Mouse (Mus musculus): ENCODE results near the gene Rflnb. TPM values are rescaled to one million over a fixed set of nuclear protein-coding genes. Genes with fewer than 3 reads are reported as not detected.

Gene Rflnb
- total RNA-seq (2021) = 1 to 10 TPM; 7.0 to 9.5 TPM
- long read RNA-seq, experiment 1, transcript Rflnb-201 (3 exons, 3,512 nt) = major isoform, 10 of 12 reads
- long read RNA-seq, experiment 1, partial matches to known transcripts = 0 of 12 reads
- long read RNA-seq, experiment 1, other reads (novel, unspliced or antisense) = 2 of 12 reads
- long read RNA-seq, experiment 2, transcript Rflnb-201 (3 exons, 3,512 nt) = major isoform, 10 of 13 reads
- long read RNA-seq, experiment 2, partial matches to known transcripts = 0 of 13 reads
- long read RNA-seq, experiment 2, other reads (novel, unspliced or antisense) = 3 of 13 reads

DNA sequence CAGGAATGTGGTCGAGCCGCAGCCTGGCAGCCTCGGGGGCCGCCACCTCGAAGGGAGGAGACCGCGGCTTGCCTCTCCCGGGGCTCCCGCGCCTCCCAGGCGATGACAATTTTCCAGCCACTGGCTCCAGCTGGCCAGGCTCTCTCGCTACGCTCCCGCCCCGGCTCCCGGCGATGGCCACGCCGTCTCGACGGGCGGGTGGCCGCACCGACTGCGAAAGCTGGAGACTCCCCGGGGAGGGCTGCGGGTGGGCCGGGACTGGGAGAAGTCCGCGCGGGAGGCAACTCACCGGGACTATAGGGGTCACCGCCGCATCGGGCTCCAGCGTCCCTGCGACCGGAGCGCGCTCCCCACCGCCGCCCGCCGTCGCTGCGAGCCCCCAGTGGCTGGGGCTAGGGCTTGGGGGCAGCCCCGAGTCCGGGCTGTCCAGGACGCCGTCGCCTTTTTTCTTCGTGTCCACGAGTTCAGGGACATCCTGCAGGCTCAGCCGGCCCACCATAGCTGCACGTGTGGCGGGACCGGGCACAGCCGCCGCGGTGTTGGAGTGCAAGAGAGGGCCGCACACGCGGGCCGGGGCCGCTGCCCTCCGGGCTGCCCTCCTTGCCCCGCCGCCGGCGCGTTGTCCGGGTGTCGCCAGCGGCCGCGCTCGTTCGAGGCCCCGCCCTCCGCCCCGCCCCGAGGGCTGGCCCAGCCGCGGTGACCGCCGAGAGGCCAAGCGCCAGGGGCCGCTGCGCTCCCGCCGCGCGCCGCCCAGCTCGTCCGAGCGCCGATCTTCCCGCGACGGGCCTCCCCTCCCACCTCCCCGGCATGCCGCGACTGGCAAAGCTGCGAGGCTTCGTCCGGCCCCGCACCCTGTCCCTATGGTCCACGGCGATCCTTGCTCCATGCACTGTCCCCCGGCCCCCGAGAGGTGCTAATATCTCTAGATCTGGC lies at the start of gene Rflnb:
Gene Rflnb, minus strand, starts transcription at position 644 of the 933 bp plus-strand sequence.
- peak; percentile 44 to 67 for DNase-seq (ENCODE audit: low spot score in 2 of 2)
- Histone ChIP-seq H3K4me3 (peak within 1 kb of the TSS; percentile 75), H3K27ac (peak within 1 kb of the TSS; percentile 55)
- peak; percentile 55 for TF ChIP-seq CTCF (conservative IDR thresholded peaks at IDR 0.05)

- no peak for DNase-seq (ENCODE audit: low spot score in 2 of 2)
- no peak for TF ChIP-seq CTCF (conservative IDR thresholded peaks at IDR 0.05)
- Histone ChIP-seq H3K4me3 (no peak overlapping the region), H3K27ac (no peak overlapping the region)
Observed at GRCm38 (mm10) chr11:76077341-76077740, 49.8 kb upstream of the Rflnb start.

- TF ChIP-seq CTCF (conservative IDR thresholded peaks at IDR 0.05) = no peak
- Histone ChIP-seq H3K4me3 (no peak overlapping the region), H3K27ac (no peak overlapping the region)
- DNase-seq (ENCODE audit: low spot score in 2 of 2) = no peak
Observed at GRCm38 (mm10) chr11:76074296-76075093, 46.9 kb upstream of the Rflnb start.

DNA sequence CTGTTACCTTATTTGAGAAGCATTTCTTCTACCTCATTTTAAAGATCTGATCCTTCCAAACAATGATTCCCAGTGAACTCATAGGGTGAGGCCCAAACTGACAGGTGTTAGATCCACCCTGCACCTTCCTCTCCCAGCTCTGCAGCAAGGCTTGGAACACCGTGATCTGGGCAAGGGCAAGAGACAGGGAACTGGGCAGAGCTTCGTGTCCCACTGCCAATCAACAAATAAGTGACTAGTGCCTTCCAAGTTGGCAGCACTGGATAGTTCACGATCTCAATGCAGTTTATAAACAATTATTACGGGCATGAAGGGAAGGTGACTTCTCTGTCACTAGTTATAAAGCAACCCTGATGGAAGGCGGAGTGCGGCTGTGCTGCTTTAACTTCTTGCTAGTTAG lies 42.2 kb upstream of the Rflnb start:
- no peak for DNase-seq (ENCODE audit: low spot score in 2 of 2)
- TF ChIP-seq CTCF (conservative IDR thresholded peaks at IDR 0.05) = no peak
- Histone ChIP-seq H3K4me3 (no peak overlapping the region), H3K27ac (no peak overlapping the region)

DNA sequence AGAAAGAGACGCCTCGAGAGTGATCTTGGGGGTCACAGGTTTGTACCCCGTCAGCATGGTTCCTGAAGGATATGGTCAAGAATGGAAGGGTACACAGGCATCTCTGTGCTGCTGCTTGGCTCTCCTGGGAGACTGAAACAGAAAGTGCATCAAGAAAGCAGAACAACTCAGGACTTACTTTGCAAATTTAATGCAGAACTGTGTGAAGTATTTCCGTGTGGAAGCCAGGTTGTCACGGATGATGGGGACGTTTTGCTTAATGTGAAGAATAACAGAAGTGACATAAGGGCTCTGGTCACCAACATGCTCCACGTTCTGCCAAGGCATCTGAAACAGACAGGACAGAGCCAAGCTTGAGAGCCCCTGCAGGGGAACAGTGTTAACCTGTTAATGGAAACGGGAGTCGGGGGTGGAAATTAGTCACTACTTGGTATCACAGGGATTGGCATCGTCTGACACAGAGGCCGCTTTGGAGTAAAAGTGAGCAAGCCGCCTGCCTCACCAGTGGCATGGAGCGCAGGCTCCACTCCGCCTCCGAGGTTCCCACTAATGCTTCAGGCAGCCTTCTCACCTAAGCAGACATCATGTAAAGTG lies 39.1 kb upstream of the Rflnb start:
- no peak for TF ChIP-seq CTCF (conservative IDR thresholded peaks at IDR 0.05)
- no peak overlapping the region for H3K27ac ChIP-seq
- H3K4me3 ChIP-seq = no peak overlapping the region
- DNase-seq (ENCODE audit: low spot score in 2 of 2) = no peak

GRCm38 (mm10) chr11:76065521-76066095 lies 38.0 kb upstream of the Rflnb start:
- H3K4me3 ChIP-seq = no peak overlapping the region
- TF ChIP-seq CTCF (conservative IDR thresholded peaks at IDR 0.05) = no peak
- no peak for DNase-seq (ENCODE audit: low spot score in 2 of 2)
- no peak overlapping the region for H3K27ac ChIP-seq

GRCm38 (mm10) chr11:76064411-76064810 lies 36.8 kb upstream of the Rflnb start:
- Histone ChIP-seq H3K4me3 (no peak overlapping the region), H3K27ac (no peak overlapping the region)
- no peak for DNase-seq (ENCODE audit: low spot score in 2 of 2)
- no peak for TF ChIP-seq CTCF (conservative IDR thresholded peaks at IDR 0.05)

DNA sequence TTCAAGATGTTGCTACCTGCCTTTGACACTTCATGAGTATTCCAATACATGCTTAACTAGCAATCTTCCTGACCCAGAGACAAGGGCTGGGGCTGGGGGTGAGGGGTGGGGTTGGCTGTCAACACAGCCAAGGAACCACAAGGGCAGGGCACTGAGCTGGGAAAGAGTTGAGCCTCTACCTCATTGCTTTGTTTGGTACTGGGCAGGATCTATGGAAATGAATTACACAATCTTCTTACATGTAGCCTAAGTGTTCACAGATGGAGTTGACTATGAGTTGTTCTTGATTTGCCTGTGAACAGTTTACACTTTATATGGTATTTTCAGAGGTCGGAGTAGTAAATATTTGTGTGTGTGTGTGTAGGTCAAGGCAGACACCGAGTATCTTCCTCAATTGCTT lies 33.3 kb upstream of the Rflnb start:
- no peak for DNase-seq (ENCODE audit: low spot score in 2 of 2)
- Histone ChIP-seq H3K27ac (no peak overlapping the region), H3K4me3 (no peak overlapping the region)
- no peak for TF ChIP-seq CTCF (conservative IDR thresholded peaks at IDR 0.05)

- no peak overlapping the region for H3K27ac ChIP-seq
- DNase-seq (ENCODE audit: low spot score in 2 of 2) = no peak
- TF ChIP-seq CTCF (conservative IDR thresholded peaks at IDR 0.05) = no peak
- no peak overlapping the region for H3K4me3 ChIP-seq
Observed at GRCm38 (mm10) chr11:76059971-76060370, 32.4 kb upstream of the Rflnb start.

- Histone ChIP-seq H3K4me3 (no peak overlapping the region), H3K27ac (no peak overlapping the region)
- TF ChIP-seq CTCF (conservative IDR thresholded peaks at IDR 0.05) = peak; percentile 70
- no peak for DNase-seq (ENCODE audit: low spot score in 2 of 2)
Observed at GRCm38 (mm10) chr11:76056487-76056886, 28.9 kb upstream of the Rflnb start.

- no peak for DNase-seq (ENCODE audit: low spot score in 2 of 2)
- TF ChIP-seq CTCF (conservative IDR thresholded peaks at IDR 0.05) = no peak
- no peak overlapping the region for H3K4me3 ChIP-seq
- no peak overlapping the region for H3K27ac ChIP-seq
Observed at GRCm38 (mm10) chr11:76052496-76052895, 24.9 kb upstream of the Rflnb start.

- H3K27ac ChIP-seq = no peak overlapping the region
- no peak for DNase-seq (ENCODE audit: low spot score in 2 of 2)
- TF ChIP-seq CTCF (conservative IDR thresholded peaks at IDR 0.05) = no peak
- H3K4me3 ChIP-seq = no peak overlapping the region
Observed at GRCm38 (mm10) chr11:76050967-76051512, 23.5 kb upstream of the Rflnb start.
